Mouse (Mus musculus) testis, adult 2 months (tissue): ENCODE measurements around the gene Nova1.

ENCODE experiments used
- CTCF ChIP-seq: fragments of 200-500 bp; IDR thresholded peaks from 2 replicates; pipeline ENCODE4 v1.5.1; 2012; ENCODE audit warnings: low read depth, mild to moderate bottlenecking, inconsistent platforms, low read length, moderate library complexity; ENCODE audit not compliant: control insufficient read depth, insufficient read depth, insufficient replicate concordance
- POLR2A ChIP-seq: fragments of 200-500 bp; IDR thresholded peaks from 2 replicates; pipeline ENCODE4 v1.6.1; 2012; ENCODE audit warnings: low read depth, mild to moderate bottlenecking, inconsistent platforms, low read length, moderate library complexity; ENCODE audit not compliant: control insufficient read depth

DNA sequence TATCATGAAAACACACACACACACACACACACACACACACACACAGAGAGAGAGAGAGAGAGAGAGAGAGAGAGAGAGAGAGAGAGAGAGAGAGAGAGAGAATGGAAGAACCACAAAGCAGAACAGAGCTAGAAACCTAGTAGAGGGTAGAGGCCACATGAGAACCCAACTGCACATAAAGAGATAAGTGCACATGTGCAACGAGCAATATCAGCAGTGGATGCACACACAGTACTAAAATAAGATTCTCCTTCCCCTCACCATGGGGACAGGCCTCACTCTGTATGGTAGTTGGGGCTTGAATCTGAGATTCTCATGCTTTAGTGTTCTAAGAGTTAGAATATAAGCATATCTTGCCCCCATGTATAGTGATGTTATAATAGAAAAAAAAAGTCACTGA lies 86.8 kb downstream of the Nova1 start:
- TF ChIP-seq CTCF (no peak), POLR2A (no peak)
